Mouse (Mus musculus): ENCODE data around the gene Galk2.

The Galk2 gene

GRCm38 (mm10) chr2:125900797-125901410 is 42.0 kb downstream of the Galk2 start:
- DNase-seq (ENCODE audit: low spot score in 2 of 2), result no peak

GRCm38 (mm10) chr2:125901426-125901825 is 42.5 kb downstream of the Galk2 start:
- no peak for DNase-seq (ENCODE audit: low spot score in 2 of 2)

GRCm38 (mm10) chr2:125906407-125907066 is 47.6 kb downstream of the Galk2 start:
- no peak for DNase-seq (ENCODE audit: low spot score in 2 of 2)

GRCm38 (mm10) chr2:125907580-125908255 is 48.8 kb downstream of the Galk2 start:
- DNase-seq (ENCODE audit: low spot score in 2 of 2), result no peak

- DNase-seq (ENCODE audit: low spot score in 2 of 2), result no peak
Measured at GRCm38 (mm10) chr2:125914167-125914566, 55.3 kb downstream of the Galk2 start.

GRCm38 (mm10) chr2:125914713-125915112 is 55.8 kb downstream of the Galk2 start:
- no peak for DNase-seq (ENCODE audit: low spot score in 2 of 2)

GRCm38 (mm10) chr2:125916652-125917296 is 57.9 kb downstream of the Galk2 start:
- no peak for DNase-seq (ENCODE audit: low spot score in 2 of 2)

GRCm38 (mm10) chr2:125917297-125917679 is 58.4 kb downstream of the Galk2 start:
- no peak for DNase-seq (ENCODE audit: low spot score in 2 of 2)

GRCm38 (mm10) chr2:125921273-125921672 is 62.4 kb downstream of the Galk2 start:
- DNase-seq (ENCODE audit: low spot score in 2 of 2), result no peak

GRCm38 (mm10) chr2:125922149-125922548 is 63.2 kb downstream of the Galk2 start:
- DNase-seq (ENCODE audit: low spot score in 2 of 2), result no peak

- no peak for DNase-seq (ENCODE audit: low spot score in 2 of 2)
Measured at GRCm38 (mm10) chr2:125922877-125923276, 64.0 kb downstream of the Galk2 start.

- no peak for DNase-seq (ENCODE audit: low spot score in 2 of 2)
Measured at GRCm38 (mm10) chr2:125923346-125923745, 64.4 kb downstream of the Galk2 start.

- DNase-seq (ENCODE audit: low spot score in 2 of 2), result no peak
Measured at GRCm38 (mm10) chr2:125924554-125924953, 65.6 kb downstream of the Galk2 start.

- no peak for DNase-seq (ENCODE audit: low spot score in 2 of 2)
Measured at GRCm38 (mm10) chr2:125925081-125925480, 66.2 kb downstream of the Galk2 start.

GRCm38 (mm10) chr2:125929396-125929795 is 70.5 kb downstream of the Galk2 start:
- DNase-seq (ENCODE audit: low spot score in 2 of 2), result no peak

GRCm38 (mm10) chr2:125929872-125930271 is 71.0 kb downstream of the Galk2 start:
- DNase-seq (ENCODE audit: low spot score in 2 of 2), result no peak

GRCm38 (mm10) chr2:125931193-125931592 is 72.3 kb downstream of the Galk2 start:
- DNase-seq (ENCODE audit: low spot score in 2 of 2), result no peak

- no peak for DNase-seq (ENCODE audit: low spot score in 2 of 2)
Measured at GRCm38 (mm10) chr2:125932734-125933133, 73.8 kb downstream of the Galk2 start.

- no peak for DNase-seq (ENCODE audit: low spot score in 2 of 2)
Measured at GRCm38 (mm10) chr2:125933977-125934376, 75.1 kb downstream of the Galk2 start.

- DNase-seq (ENCODE audit: low spot score in 2 of 2), result no peak
Measured at GRCm38 (mm10) chr2:125936396-125936795, 77.5 kb downstream of the Galk2 start.

- no peak for DNase-seq (ENCODE audit: low spot score in 2 of 2)
Measured at GRCm38 (mm10) chr2:125938993-125939642, 80.2 kb downstream of the Galk2 start.

All from spleen, postnatal 4 days (tissue).